Mouse (Mus musculus) liver, adult 2 months (tissue): Measurements from ENCODE around the gene Nts.

ENCODE experiments used
- CTCF ChIP-seq: fragments of 200-500 bp; IDR thresholded peaks from 2 replicates; pipeline ENCODE4 v1.5.1; 2011; ENCODE audit warnings: low read depth, low read length, control low read depth
- POLR2A ChIP-seq: fragments of 200-500 bp; IDR thresholded peaks from 2 replicates; pipeline ENCODE4 v1.6.1; 2011; ENCODE audit warnings: low read length, control low read depth; ENCODE audit not compliant: insufficient read depth; ENCODE audit errors: extremely low read depth

DNA sequence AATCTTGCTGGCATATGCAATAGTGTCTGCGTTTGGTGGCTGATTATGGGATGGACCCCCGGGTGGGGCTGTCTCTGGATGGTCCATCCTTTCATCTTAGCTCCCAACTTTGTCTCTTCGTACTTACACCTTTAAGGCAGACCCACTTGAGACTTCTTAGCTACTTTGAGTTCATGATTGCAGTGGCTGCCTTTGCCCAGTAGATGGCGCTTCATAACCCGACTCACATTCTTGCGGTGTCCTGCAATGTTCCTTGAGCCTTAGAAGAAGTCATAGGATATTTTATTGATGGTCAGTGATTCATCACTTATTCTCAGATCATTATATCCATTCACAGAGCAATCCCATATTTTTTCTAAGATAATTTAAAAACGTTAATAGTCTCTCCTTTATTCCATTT is 38.5 kb downstream of the Nts start:
- TF ChIP-seq CTCF (peak; percentile 71), POLR2A (no peak)
